Mouse (Mus musculus) layer of hippocampus, adult 8-10 months (tissue): ENCODE results near the gene Cabin1. TPM values are rescaled to one million over a fixed set of nuclear protein-coding genes. Genes with fewer than 3 reads are reported as not detected.

Experiments used
- total RNA-seq, 4 experiments: library from RNA; stranded (reverse); gene quantifications; 2 replicates each; pipeline ENCODE4 v1.2.4; 2022

The Cabin1 gene
- total RNA-seq, 4 experiments from 2014 or later = 64.2 to 89.7 (median 67.1) TPM

Other genes starting within 250 kb of the Cabin1 start
- 10 to 100 TPM; 67.3 to 82.9 (median 72.6) TPM for gene Snrpd3, start 246.8 kb downstream of the Cabin1 start, total RNA-seq
- gene Gucd1, start 246.4 kb downstream of the Cabin1 start, total RNA-seq = 10 to 100 TPM; 14.0 to 17.3 (median 14.4) TPM
- 10 to 100 TPM in 3 of 4 experiments, 1 to 10 TPM in 1; 9.5 to 16.9 (median 12.0) TPM for gene Lrrc75b, start 204.0 kb downstream of the Cabin1 start, total RNA-seq
- 1 to 10 TPM; 4.0 to 5.6 (median 4.6) TPM for gene Ggt1, start 202.7 kb downstream of the Cabin1 start, total RNA-seq
- gene Ggt5, start 175.0 kb downstream of the Cabin1 start, total RNA-seq = 1 to 10 TPM; 2.6 to 5.0 (median 4.3) TPM
- gene Susd2, start 120.3 kb downstream of the Cabin1 start, total RNA-seq = 1 to 10 TPM; 2.5 to 3.8 (median 3.0) TPM
- gene Ddt, start 9.1 kb upstream of the Cabin1 start, total RNA-seq = 10 to 100 TPM; 39.9 to 46.0 (median 44.1) TPM
- not detected for gene Gm20441, start 16.6 kb upstream of the Cabin1 start, total RNA-seq
- gene Gstt3, start 17.1 kb upstream of the Cabin1 start, total RNA-seq = 1 to 10 TPM; 2.0 to 7.7 (median 4.3) TPM
- 10 to 100 TPM; 10.0 to 15.8 (median 12.8) TPM for gene Gstt1, start 34.2 kb upstream of the Cabin1 start, total RNA-seq
- gene Gstt4, start 58.2 kb upstream of the Cabin1 start, total RNA-seq = under 1 TPM in 1 of 4 experiments, not detected in 3; 0.35 TPM
- gene Gstt2, start 73.1 kb upstream of the Cabin1 start, total RNA-seq = 1 to 10 TPM; 5.1 to 6.8 (median 5.7) TPM
- 100 to 1,000 TPM; 442 to 478 (median 462) TPM for gene Mif, start 95.9 kb upstream of the Cabin1 start, total RNA-seq
- 1 to 10 TPM; 1.3 to 6.8 (median 4.4) TPM for gene Derl3, start 129.1 kb upstream of the Cabin1 start, total RNA-seq
- gene Smarcb1, start 157.3 kb upstream of the Cabin1 start, total RNA-seq = 10 to 100 TPM; 80.7 to 83.2 (median 82.5) TPM
- 100 to 1,000 TPM; 299 to 345 (median 314) TPM for gene Chchd10, start 168.8 kb upstream of the Cabin1 start, total RNA-seq
- 1 to 10 TPM; 1.7 to 2.6 (median 1.8) TPM for gene Mmp11, start 172.2 kb upstream of the Cabin1 start, total RNA-seq
- gene Gm867, start 176.3 kb upstream of the Cabin1 start, total RNA-seq = under 1 TPM in 2 of 4 experiments, not detected in 2; 0.51 to 0.70 TPM
- not detected for gene Vpreb3, start 178.7 kb upstream of the Cabin1 start, total RNA-seq
- gene Gm5134, start 190.2 kb upstream of the Cabin1 start, total RNA-seq = under 1 TPM in 2 of 4 experiments, not detected in 2; 0.17 to 0.20 TPM